Mouse (Mus musculus) stomach, embryonic 14.5 days (tissue): ENCODE data around the gene Hsdl2. TPM values are rescaled to one million over a fixed set of nuclear protein-coding genes. Genes with fewer than 3 reads are reported as not detected.

ENCODE experiments used
- ATAC-seq: fragments of 200-750 bp; cut with Nextera tagmentation; 2 replicates; pipeline ENCODE4 v1.8.0; 2017; ENCODE audit warnings: low read depth, moderate TSS enrichment; ENCODE audit not compliant: insufficient number of reproducible peaks, insufficient read depth, low FRiP score
- H3K27ac ChIP-seq: fragments of 300-500 bp; sonication (generic); 2 replicates; pipeline ENCODE4 v1.5.1; 2014; ENCODE audit warnings: mild to moderate bottlenecking, low read length, moderate library complexity, mixed read lengths
- H3K27me3 ChIP-seq: fragments of 300-500 bp; sonication (generic); 2 replicates; pipeline ENCODE4 v1.6.1; 2014; ENCODE audit warnings: low read length, control low read depth, mixed read lengths; ENCODE audit not compliant: control insufficient read depth, insufficient read depth
- H3K36me3 ChIP-seq: fragments of 300-500 bp; sonication (generic); 2 replicates; pipeline ENCODE4 v1.6.1; 2014; ENCODE audit warnings: mild to moderate bottlenecking, control low read depth, low read length, moderate library complexity, mixed read lengths; ENCODE audit not compliant: control insufficient read depth, insufficient read depth
- H3K4me1 ChIP-seq: fragments of 300-500 bp; sonication (generic); 2 replicates; pipeline ENCODE4 v1.6.1; 2014; ENCODE audit warnings: low read length, control low read depth, mixed read lengths; ENCODE audit not compliant: control insufficient read depth, insufficient read depth
- H3K4me2 ChIP-seq: fragments of 300-500 bp; sonication (generic); replicated peaks from 2 replicates; pipeline ENCODE4 v1.6.1; 2014; ENCODE audit warnings: low read depth, low read length, control low read depth
- H3K4me3 ChIP-seq: fragments of 300-500 bp; sonication (generic); 2 replicates; pipeline ENCODE4 v1.5.1; 2014; ENCODE audit warnings: low read depth, low read length, control low read depth
- H3K9ac ChIP-seq: fragments of 300-500 bp; sonication (generic); replicated peaks from 2 replicates; pipeline ENCODE4 v1.6.1; 2014; ENCODE audit warnings: low read depth, mild to moderate bottlenecking, control low read depth, low read length, moderate library complexity, mixed read lengths
- H3K9me3 ChIP-seq: fragments of 300-500 bp; sonication (generic); 2 replicates; pipeline ENCODE4 v1.6.1; 2016; ENCODE audit warnings: low read depth, low read length, control low read depth; ENCODE audit not compliant: control insufficient read depth
- WGBS: fragments of 180-500 bp; shearing (Covaris S2); extraction: QIAGEN DNeasy Blood & Tissue Kit; methylation state at CpG from one replicate; pipeline ENCODE4 v1.1.7; 2014; 5-methylcytosine and 5-hydroxymethylcytosine counted together
- polyA plus RNA-seq: library from polyadenylated mRNA; unstranded; fragments of >200 nt; fragmentation: Nextera tagmentation; extraction: Ambion mirVana; gene quantifications from 2 replicates; pipeline ENCODE4 v1.2.1, GENCODE M21; 2014

The Hsdl2 gene
- polyA plus RNA-seq, 1 experiment from 2014 or later, result 25.0 TPM

GRCm38 (mm10) chr4:59548011-59548559 is 33.3 kb upstream of the Hsdl2 start:
- no peaks in the 10 kb centered on the region for H3K27me3 ChIP-seq
- no peaks in the 10 kb centered on the region for H3K9me3 ChIP-seq
- peak overlapping the region; percentile 92 for H3K9ac ChIP-seq
- H3K4me3 ChIP-seq, result peak overlapping the region; percentile 96
- H3K4me2 ChIP-seq, result peak overlapping the region; percentile 49
- ATAC-seq, result no peak; the same call in 1 of the 2 replicates
- peaks cover 15% of the 10 kb centered on the region for H3K4me1 ChIP-seq
- peak overlapping the region; percentile 98; the same call in 1 of the 2 replicates for H3K27ac ChIP-seq
- WGBS, result 2% methylated on average over 18 of the region's 18 CpGs
- H3K36me3 ChIP-seq, result no peaks in the 10 kb centered on the region

- Histone ChIP-seq H3K9me3 (no peaks in the 10 kb centered on the region), H3K9ac (peak overlapping the region; percentile 92), H3K4me1 (peaks cover 15% of the 10 kb centered on the region), H3K27ac (peak overlapping the region; percentile 98), H3K4me3 (peak overlapping the region; percentile 96), H3K27me3 (no peaks in the 10 kb centered on the region), H3K36me3 (no peaks in the 10 kb centered on the region), H3K4me2 (peak overlapping the region; percentile 49)
- ATAC-seq, result peak; percentile 78
- under 1% methylated on average over 62 of the region's 83 CpGs for WGBS
Measured at GRCm38 (mm10) chr4:59548560-59549174, 32.7 kb upstream of the Hsdl2 start.

- peak within 1 kb of the TSS; percentile 92 for H3K9ac ChIP-seq
- WGBS, result under 1% methylated on average over 64 of the region's 83 CpGs
Measured at GRCm38 (mm10) chr4:59549175-59549976, 32.0 kb upstream of the Hsdl2 start, which contains the start of gene Ptbp3. Ptbp3 (minus strand) TSS chr4:59549364.

GRCm38 (mm10) chr4:59549977-59550560 is 31.3 kb upstream of the Hsdl2 start:
- H3K9me3 ChIP-seq, result no peaks in the 10 kb centered on the region
- no peaks in the 10 kb centered on the region for H3K36me3 ChIP-seq
- WGBS, result 15% methylated on average over 11 of the region's 11 CpGs
- H3K4me2 ChIP-seq, result peak overlapping the region; percentile 78
- no peaks in the 10 kb centered on the region for H3K27me3 ChIP-seq
- H3K4me3 ChIP-seq, result peak overlapping the region; percentile 96
- no peak for ATAC-seq
- H3K27ac ChIP-seq, result peak overlapping the region; percentile 95; the same call in 1 of the 2 replicates
- H3K4me1 ChIP-seq, result peaks cover 14% of the 10 kb centered on the region
- H3K9ac ChIP-seq, result peak overlapping the region; percentile 72

More at GRCm38 (mm10) chr4:59549175-59549976, 32.0 kb upstream of the Hsdl2 start, which contains the start of gene Ptbp3:
- peak within 1 kb of the TSS; percentile 98 for H3K27ac ChIP-seq
- H3K4me3 ChIP-seq, result peak within 1 kb of the TSS; percentile 96
- ATAC-seq, result peak; percentile 89
- H3K4me2 ChIP-seq, result peak within 1 kb of the TSS; percentile 78
- no peaks in the 10 kb centered on the region for H3K36me3 ChIP-seq
- H3K4me1 ChIP-seq, result peaks cover 15% of the 10 kb centered on the region
- H3K9me3 ChIP-seq, result no peaks in the 10 kb centered on the region
- no peaks in the 10 kb centered on the region for H3K27me3 ChIP-seq

- no peaks in the 10 kb centered on the region for H3K9me3 ChIP-seq
- ATAC-seq, result no peak
- no peak overlapping the region for H3K27ac ChIP-seq
- no peak overlapping the region for H3K4me2 ChIP-seq
- H3K27me3 ChIP-seq, result no peaks in the 10 kb centered on the region
- H3K9ac ChIP-seq, result no peak overlapping the region
- no peak overlapping the region for H3K4me3 ChIP-seq
- H3K36me3 ChIP-seq, result no peaks in the 10 kb centered on the region
- 92% methylated on average over 1 of the region's 1 CpGs for WGBS
- H3K4me1 ChIP-seq, result peaks cover 6% of the 10 kb centered on the region
Measured at GRCm38 (mm10) chr4:59551901-59552300, 29.5 kb upstream of the Hsdl2 start.

- no peaks in the 10 kb centered on the region for H3K36me3 ChIP-seq
- H3K4me1 ChIP-seq, result no peaks in the 10 kb centered on the region
- no peak overlapping the region for H3K4me3 ChIP-seq
- H3K9me3 ChIP-seq, result no peaks in the 10 kb centered on the region
- no peaks in the 10 kb centered on the region for H3K27me3 ChIP-seq
- no peak overlapping the region for H3K9ac ChIP-seq
- no peak for ATAC-seq
- H3K27ac ChIP-seq, result no peak overlapping the region
- 66% methylated on average over 5 of the region's 5 CpGs for WGBS
- H3K4me2 ChIP-seq, result no peak overlapping the region
Measured at GRCm38 (mm10) chr4:59552835-59553234, 28.5 kb upstream of the Hsdl2 start.

- no peak for ATAC-seq
- Histone ChIP-seq H3K4me3 (no peak overlapping the region), H3K36me3 (no peaks in the 10 kb centered on the region), H3K27ac (peak overlapping the region; percentile 6; the same call in 1 of the 2 replicates), H3K4me2 (no peak overlapping the region), H3K4me1 (no peaks in the 10 kb centered on the region), H3K9ac (no peak overlapping the region), H3K27me3 (no peaks in the 10 kb centered on the region), H3K9me3 (no peaks in the 10 kb centered on the region)
- 57% methylated on average over 3 of the region's 3 CpGs for WGBS
Measured at GRCm38 (mm10) chr4:59553576-59553975, 27.8 kb upstream of the Hsdl2 start.

GRCm38 (mm10) chr4:59555177-59555576 is 26.2 kb upstream of the Hsdl2 start:
- no peaks in the 10 kb centered on the region for H3K4me1 ChIP-seq
- no peaks in the 10 kb centered on the region for H3K36me3 ChIP-seq
- H3K4me2 ChIP-seq, result no peak overlapping the region
- no peak for ATAC-seq
- H3K27me3 ChIP-seq, result no peaks in the 10 kb centered on the region
- no peak overlapping the region for H3K4me3 ChIP-seq
- H3K9ac ChIP-seq, result no peak overlapping the region
- no peak overlapping the region for H3K27ac ChIP-seq
- no peaks in the 10 kb centered on the region for H3K9me3 ChIP-seq
